Mouse (Mus musculus) kidney, adult 9 months (tissue): ENCODE results near the gene Rab10.

Experiments used
- DNase-seq: peaks from one replicate; pipeline ENCODE4 v3.0.0; 2022

Rab10 gene

DNA sequence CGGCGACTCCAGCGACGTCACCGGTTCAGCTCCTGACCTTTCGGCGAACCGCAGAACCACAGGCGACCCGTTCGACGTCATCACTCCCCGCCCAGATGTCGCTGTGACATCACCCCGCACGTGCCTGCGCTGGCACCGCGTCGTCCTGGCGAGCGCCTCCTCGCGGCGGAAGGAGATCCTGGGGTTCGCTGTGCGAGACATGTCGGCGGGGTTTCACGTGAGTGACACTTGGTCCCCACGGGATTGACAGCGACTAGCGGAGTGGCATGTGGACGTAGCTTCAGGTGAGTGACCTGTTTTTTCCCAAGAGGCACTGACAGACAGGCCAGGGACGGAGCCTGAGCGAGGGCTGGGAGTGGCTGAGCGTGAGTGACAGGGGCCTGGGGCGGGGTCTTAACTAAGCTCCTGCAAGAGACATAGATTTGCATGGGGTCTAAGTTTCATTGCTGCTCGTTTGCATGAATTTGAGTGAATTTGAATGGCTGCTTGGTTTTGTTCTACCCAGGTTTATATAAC is 74.1 kb downstream of the Rab10 start:
- peak; percentile 95 for DNase-seq

DNA sequence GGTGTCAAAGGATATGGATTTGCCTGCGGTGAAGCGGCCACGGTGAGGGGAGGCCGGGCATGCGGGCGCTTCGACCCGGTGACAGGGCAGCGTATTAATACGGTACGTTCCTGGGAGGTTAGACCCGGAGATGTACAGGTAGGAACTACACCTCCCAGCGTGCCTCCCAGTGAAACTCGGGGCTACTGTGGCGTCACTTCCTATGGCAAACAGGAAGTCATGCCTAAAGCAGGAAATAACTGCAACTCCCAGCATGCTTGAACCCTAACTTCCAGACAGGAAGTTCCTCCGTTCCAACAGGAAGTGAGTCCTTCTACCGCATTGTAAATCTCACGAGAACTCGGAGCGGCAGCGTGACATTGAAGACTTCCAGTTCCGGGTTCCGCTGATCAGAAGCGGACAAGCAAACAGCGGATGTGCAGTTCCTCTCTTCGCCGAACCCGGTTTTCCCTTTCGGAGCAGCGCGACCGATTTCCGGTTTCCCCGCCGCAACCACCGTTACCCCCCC is 74.6 kb downstream of the Rab10 start:
- DNase-seq, result peak; percentile 98

DNA sequence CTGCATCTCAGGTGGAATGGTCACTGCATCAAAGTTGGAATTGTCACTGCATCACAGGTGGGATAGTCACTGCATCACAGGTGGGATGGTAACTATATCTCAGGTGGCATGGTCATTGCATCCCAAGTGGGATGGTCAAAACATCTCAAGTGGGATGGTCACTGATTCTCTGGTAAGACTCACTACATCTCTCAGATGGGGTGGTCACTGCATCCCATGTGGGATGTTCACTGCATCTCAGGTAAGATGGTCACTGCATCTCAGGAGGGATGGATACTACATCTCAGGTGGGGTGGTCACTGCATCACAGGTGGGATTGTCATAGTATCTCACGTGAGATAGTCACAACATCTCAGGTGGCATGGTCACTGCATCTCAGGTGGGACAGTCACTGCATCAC is 75.7 kb downstream of the Rab10 start:
- DNase-seq, result no peak

- DNase-seq, result no peak
These were observed 86.4 kb downstream of the Rab10 start for GRCm38 (mm10) chr12:3223352-3223751.

DNA sequence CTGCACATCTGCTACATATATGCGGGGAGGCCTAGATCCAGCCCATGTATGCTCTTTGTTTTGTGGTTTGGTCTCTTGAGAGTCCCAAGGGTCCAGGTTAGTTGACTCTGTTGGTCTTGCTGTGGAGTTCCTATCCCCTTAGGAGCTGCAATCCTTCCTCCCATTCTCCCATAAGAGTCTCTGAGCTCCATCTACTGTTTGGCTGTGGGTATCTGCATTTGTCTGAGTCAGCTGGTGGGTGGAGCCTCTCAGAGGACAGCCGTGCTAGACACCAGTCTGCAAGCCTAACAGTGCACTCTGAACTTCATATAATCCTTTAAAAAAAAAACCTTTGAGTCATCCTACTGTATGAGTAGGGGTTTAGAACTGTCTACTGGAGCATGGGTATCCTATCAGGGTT is 99.6 kb downstream of the Rab10 start:
- peak; percentile 12 for DNase-seq

GRCm38 (mm10) chr12:3209163-3209562 is 100.6 kb downstream of the Rab10 start:
- no peak for DNase-seq
